Mouse (Mus musculus) lung, adult 2 months (tissue): ENCODE measurements around the gene Upk3bl.

Experiments used
- CTCF ChIP-seq: fragments of 200-500 bp; IDR thresholded peaks from 2 replicates; pipeline ENCODE4 v1.5.1; 2011; ENCODE audit warnings: mild to moderate bottlenecking, low read length, control low read depth; ENCODE audit not compliant: insufficient read depth
- POLR2A ChIP-seq: fragments of 200-500 bp; IDR thresholded peaks from 2 replicates; pipeline ENCODE4 v1.6.1; 2011; ENCODE audit warnings: low read depth, mild to moderate bottlenecking, control low read depth, low read length, borderline replicate concordance; ENCODE audit errors: extremely low read depth

DNA sequence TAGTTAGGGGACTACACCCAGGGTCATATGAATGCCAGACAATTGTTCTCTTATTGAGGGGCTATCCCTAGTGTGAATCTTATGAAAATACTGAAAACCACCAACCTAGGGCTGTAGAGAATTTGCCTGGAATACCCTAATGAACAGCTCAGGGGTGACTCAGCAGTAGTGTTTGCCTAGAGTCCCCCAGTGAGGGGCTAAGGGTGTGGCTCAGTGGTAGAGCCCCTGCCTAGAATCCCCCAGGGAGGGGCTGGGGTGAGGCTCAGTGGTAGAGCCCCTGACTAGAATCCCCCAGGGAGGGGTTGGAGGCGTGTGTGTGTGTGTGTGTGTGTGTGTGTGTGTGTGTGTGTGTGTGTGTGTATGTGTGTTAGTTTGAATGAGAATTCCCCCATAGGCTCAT lies 17.6 kb upstream of the Upk3bl start:
- TF ChIP-seq CTCF (no peak), POLR2A (no peak)
